Mouse (Mus musculus): ENCODE data around the gene Pnmt.

DNA sequence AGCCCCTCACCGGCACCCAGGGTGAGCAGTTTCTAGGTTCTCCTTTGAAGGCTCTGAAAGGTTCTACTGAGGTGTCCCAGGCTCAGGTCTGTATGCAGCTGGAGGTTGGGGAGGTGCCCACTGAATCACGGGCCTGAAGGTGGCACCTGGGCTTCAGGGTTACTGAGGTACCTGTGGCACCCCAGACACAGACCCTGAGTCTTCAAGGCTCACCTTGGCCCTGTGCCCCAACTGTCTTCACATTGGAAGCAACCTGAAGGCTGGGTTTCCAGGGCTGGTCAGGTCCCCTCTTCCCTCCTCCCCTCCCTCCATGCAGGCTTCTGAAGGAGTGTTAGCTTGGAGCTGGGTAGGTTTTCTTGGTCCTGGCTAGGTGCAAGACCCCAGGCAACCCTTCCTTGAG lies 4.6 kb upstream of the Pnmt start:
- TF ChIP-seq CTCF (IDR thresholded peaks at IDR 0.05; ENCODE audit: low read depth, low read length) (no peak), POLR2AphosphoS5 (IDR thresholded peaks at IDR 0.05; ENCODE audit: insufficient replicate concordance, low read depth, low read length) (no peak), GATA1 (IDR thresholded peaks at IDR 0.05; ENCODE audit: borderline replicate concordance, low read length) (no peak)

All from G1E (cell line).